Mouse (Mus musculus): ENCODE measurements at regions not wholly inside any gene's neighbourhood (a gene's known extent, or its start where the extent isn't known, plus 50 kb on each side); places are given as distances from the start of the nearest gene placed in this dataset.

- no peak for DNase-seq
These were observed 196.3 kb upstream of the Nfe2l3 start for GRCm38 (mm10) chr6:51236077-51236740.

- DNase-seq: no peak
These were observed 192.4 kb upstream of the Nfe2l3 start for GRCm38 (mm10) chr6:51240039-51240438.

GRCm38 (mm10) chr6:51250233-51250632 is 182.2 kb upstream of the Nfe2l3 start:
- no peak for DNase-seq

- DNase-seq: no peak
These were observed 181.0 kb upstream of the Nfe2l3 start for GRCm38 (mm10) chr6:51251432-51251831.

GRCm38 (mm10) chr6:51252721-51253120 is 179.7 kb upstream of the Nfe2l3 start:
- no peak for DNase-seq

- DNase-seq: no peak
These were observed 175.8 kb upstream of the Nfe2l3 start for GRCm38 (mm10) chr6:51256631-51257030.

GRCm38 (mm10) chr6:51257524-51257923 is 174.9 kb upstream of the Nfe2l3 start:
- DNase-seq: no peak

GRCm38 (mm10) chr6:51258304-51258703 is 174.2 kb upstream of the Nfe2l3 start:
- DNase-seq: no peak

GRCm38 (mm10) chr6:51263595-51263994 is 168.9 kb upstream of the Nfe2l3 start:
- DNase-seq: no peak

- no peak for DNase-seq
These were observed 167.1 kb upstream of the Nfe2l3 start for GRCm38 (mm10) chr6:51265329-51265728.

- DNase-seq: no peak
These were observed 165.7 kb upstream of the Nfe2l3 start for GRCm38 (mm10) chr6:51266721-51267120.

- DNase-seq: no peak
These were observed 164.6 kb upstream of the Nfe2l3 start for GRCm38 (mm10) chr6:51267888-51268287.

- DNase-seq: peak in 1 of 2 experiments; percentile 7
These were observed 163.5 kb upstream of the Nfe2l3 start for GRCm38 (mm10) chr6:51268931-51269330.

- peak; percentile 36 to 43 for DNase-seq
These were observed 162.9 kb upstream of the Nfe2l3 start for GRCm38 (mm10) chr6:51269617-51270016.

GRCm38 (mm10) chr6:51270216-51271127 is 162.0 kb upstream of the Nfe2l3 start:
- peak; percentile 96 to 98 for DNase-seq

- no peak for DNase-seq
These were observed 161.4 kb upstream of the Nfe2l3 start for GRCm38 (mm10) chr6:51271128-51271480.

- DNase-seq: no peak
These were observed 160.2 kb upstream of the Nfe2l3 start for GRCm38 (mm10) chr6:51272136-51272736.

- DNase-seq: no peak
These were observed 153.0 kb upstream of the Nfe2l3 start for GRCm38 (mm10) chr6:51279491-51279890.

GRCm38 (mm10) chr6:51280231-51280630 is 152.2 kb upstream of the Nfe2l3 start:
- DNase-seq: no peak

- no peak for DNase-seq
These were observed 148.4 kb upstream of the Nfe2l3 start for GRCm38 (mm10) chr6:51283916-51284706.

- no peak for DNase-seq
These were observed 147.6 kb upstream of the Nfe2l3 start for GRCm38 (mm10) chr6:51284881-51285280.

- no peak for DNase-seq
These were observed 145.6 kb upstream of the Nfe2l3 start for GRCm38 (mm10) chr6:51286836-51287235.

GRCm38 (mm10) chr6:51287383-51287782 is 145.1 kb upstream of the Nfe2l3 start:
- DNase-seq: no peak

All from kidney, postnatal 4 days (tissue).